Mouse (Mus musculus) lung, embryonic 14.5 days (tissue): ENCODE data around the gene Lipc. TPM values are rescaled to one million over a fixed set of nuclear protein-coding genes. Genes with fewer than 3 reads are reported as not detected.

Source experiments
- ATAC-seq: fragments of 200-750 bp; cut with Nextera tagmentation; 2 replicates; pipeline ENCODE4 v1.8.0; 2017; ENCODE audit warnings: mild to moderate bottlenecking, moderate TSS enrichment, moderate library complexity; ENCODE audit not compliant: insufficient read depth
- DNase-seq: peaks from one replicate; pipeline ENCODE4 v3.0.0-alpha.2; 2015
- H3K27ac ChIP-seq: fragments of 300-500 bp; sonication (generic); 2 replicates; pipeline ENCODE4 v1.5.1; 2014; ENCODE audit warnings: low read depth, mild to moderate bottlenecking, moderate library complexity
- H3K27me3 ChIP-seq: fragments of 300-500 bp; sonication (generic); 2 replicates; pipeline ENCODE4 v1.6.1; 2014; ENCODE audit warnings: low read length, control low read depth; ENCODE audit not compliant: insufficient read depth
- H3K36me3 ChIP-seq: fragments of 300-500 bp; sonication (generic); 2 replicates; pipeline ENCODE4 v1.6.1; 2014; ENCODE audit warnings: control low read depth; ENCODE audit not compliant: insufficient read depth
- H3K4me1 ChIP-seq: fragments of 300-500 bp; sonication (generic); 2 replicates; pipeline ENCODE4 v1.6.1; 2014; ENCODE audit warnings: antibody characterized with exemption, control low read depth; ENCODE audit not compliant: insufficient read depth
- H3K4me2 ChIP-seq: fragments of 300-500 bp; sonication (generic); 2 replicates; pipeline ENCODE4 v1.6.1; 2014; ENCODE audit warnings: mild to moderate bottlenecking
- H3K4me3 ChIP-seq: fragments of 300-500 bp; sonication (generic); 2 replicates; pipeline ENCODE4 v1.5.1; 2014; ENCODE audit warnings: low read depth, low read length
- H3K9ac ChIP-seq: fragments of 300-500 bp; sonication (generic); 2 replicates; pipeline ENCODE4 v1.6.1; 2014
- H3K9me3 ChIP-seq: fragments of 300-500 bp; sonication (generic); 2 replicates; pipeline ENCODE4 v1.6.1; 2016; ENCODE audit warnings: low read depth, low read length, control low read depth
- CTCF ChIP-seq: IDR thresholded peaks from 2 replicates; pipeline ENCODE4 v1.5.1; 2016; ENCODE audit warnings: antibody characterized with exemption, low read depth
- WGBS: fragments of 180-500 bp; shearing (Covaris S2); extraction: QIAGEN DNeasy Blood & Tissue Kit; methylation state at CpG from one replicate; pipeline ENCODE4 v1.1.7; 2014; 5-methylcytosine and 5-hydroxymethylcytosine counted together
- polyA plus RNA-seq: library from polyadenylated mRNA; unstranded; fragments of >200 nt; fragmentation: Nextera tagmentation; extraction: Ambion mirVana; gene quantifications from 2 replicates; pipeline ENCODE4 v1.2.1, GENCODE M21; 2014

Gene Lipc
- polyA plus RNA-seq, 1 experiment from 2014 or later = 0.11 TPM

DNA sequence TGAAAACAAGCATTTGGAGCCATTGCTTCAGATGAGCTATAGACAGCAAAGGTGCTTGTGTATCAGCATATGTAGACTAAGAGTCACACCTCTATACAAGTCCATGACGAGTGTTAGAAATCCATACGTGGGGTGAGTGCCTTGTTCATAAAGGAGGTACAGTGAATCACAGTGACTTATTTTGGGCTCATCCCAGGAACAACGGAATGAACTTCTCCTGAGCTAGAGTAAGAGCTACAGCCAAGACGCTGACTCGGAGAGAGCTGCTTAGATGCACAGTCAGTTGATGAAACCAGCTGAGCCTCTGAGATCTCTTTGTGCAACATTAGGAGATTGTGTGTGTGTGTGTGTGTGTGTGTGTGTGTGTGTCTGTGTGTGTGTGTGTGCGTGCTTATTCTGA is 13.9 kb downstream of the Lipc start:
- H3K9ac ChIP-seq = no peak overlapping the region
- no peak overlapping the region for H3K4me2 ChIP-seq
- no peak for ATAC-seq
- no peaks in the 10 kb centered on the region for H3K27me3 ChIP-seq
- no peaks in the 10 kb centered on the region for H3K9me3 ChIP-seq
- no peaks in the 10 kb centered on the region for H3K4me1 ChIP-seq
- no peak for DNase-seq
- H3K36me3 ChIP-seq = no peaks in the 10 kb centered on the region
- H3K27ac ChIP-seq = no peak overlapping the region
- WGBS = 82% methylated on average over 6 of the region's 6 CpGs
- H3K4me3 ChIP-seq = no peak overlapping the region
- no peak for TF ChIP-seq CTCF

DNA sequence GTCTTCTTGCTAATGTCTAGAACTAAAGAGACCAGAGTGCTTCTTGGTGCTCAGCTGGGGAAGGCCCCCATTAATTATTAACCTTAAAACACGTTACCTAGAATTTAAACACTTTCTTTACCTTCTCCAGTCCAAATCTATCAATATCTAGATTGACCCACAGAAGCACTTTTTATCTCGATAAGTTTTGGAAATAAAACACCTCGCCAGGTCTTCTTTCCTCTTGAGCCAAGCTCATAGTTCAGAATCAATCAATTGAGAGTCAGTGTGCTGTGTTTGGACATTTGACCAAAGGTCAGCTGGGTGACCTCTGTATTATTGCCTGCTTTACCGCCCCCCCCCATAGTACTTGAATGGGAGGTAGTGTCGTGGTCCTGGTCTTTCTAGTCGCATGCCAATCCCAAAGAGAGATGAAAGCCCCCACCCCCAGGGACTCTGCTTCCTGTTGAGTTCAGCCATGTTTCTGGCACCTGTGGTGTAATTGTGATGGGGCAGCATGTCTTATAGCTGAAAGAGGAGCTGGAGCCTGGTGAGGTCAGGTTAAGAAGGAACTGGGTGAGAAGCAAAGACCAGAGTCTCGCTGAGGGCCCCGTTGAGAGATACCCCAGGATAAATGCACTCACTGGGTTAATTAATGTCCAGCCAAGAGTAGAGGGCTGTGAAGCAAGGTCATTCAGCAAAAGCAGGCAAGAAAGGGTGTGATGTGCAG is 17.3 kb downstream of the Lipc start:
- no peak for TF ChIP-seq CTCF
- Histone ChIP-seq H3K27me3 (no peaks in the 10 kb centered on the region), H3K9ac (no peak overlapping the region), H3K27ac (no peak overlapping the region), H3K9me3 (no peaks in the 10 kb centered on the region), H3K36me3 (no peaks in the 10 kb centered on the region), H3K4me3 (no peak overlapping the region), H3K4me2 (no peak overlapping the region), H3K4me1 (no peaks in the 10 kb centered on the region)
- WGBS = 68% methylated on average over 8 of the region's 8 CpGs
- ATAC-seq = no peak
- DNase-seq = no peak

DNA sequence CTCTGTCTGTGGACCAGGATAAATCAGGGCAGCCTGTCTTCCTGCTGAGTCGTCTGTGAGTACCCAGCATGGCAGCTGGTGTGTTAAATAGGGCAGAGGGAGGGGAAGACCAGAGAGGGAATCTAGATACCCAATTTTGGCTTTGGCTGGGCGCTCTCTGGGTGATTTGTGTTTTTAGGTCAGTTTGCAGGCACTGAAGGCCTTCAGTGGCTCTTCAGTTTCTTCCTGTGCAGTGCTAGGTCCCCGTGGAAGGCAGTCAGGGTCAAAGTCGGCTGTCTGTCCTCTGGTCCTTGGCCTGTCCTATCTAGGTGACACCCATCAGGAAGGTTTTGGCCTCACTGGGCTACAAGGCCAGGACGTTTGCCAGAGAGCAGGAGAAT is 21.4 kb downstream of the Lipc start:
- TF ChIP-seq CTCF = no peak
- Histone ChIP-seq H3K9ac (no peak overlapping the region), H3K36me3 (no peaks in the 10 kb centered on the region), H3K4me2 (no peak overlapping the region), H3K4me3 (no peak overlapping the region), H3K9me3 (no peaks in the 10 kb centered on the region), H3K4me1 (no peaks in the 10 kb centered on the region), H3K27ac (no peak overlapping the region), H3K27me3 (no peaks in the 10 kb centered on the region)
- ATAC-seq (peak; percentile 22; the same call in 1 of the 2 replicates), DNase-seq (no peak)
- WGBS = 60% methylated on average over 5 of the region's 5 CpGs

DNA sequence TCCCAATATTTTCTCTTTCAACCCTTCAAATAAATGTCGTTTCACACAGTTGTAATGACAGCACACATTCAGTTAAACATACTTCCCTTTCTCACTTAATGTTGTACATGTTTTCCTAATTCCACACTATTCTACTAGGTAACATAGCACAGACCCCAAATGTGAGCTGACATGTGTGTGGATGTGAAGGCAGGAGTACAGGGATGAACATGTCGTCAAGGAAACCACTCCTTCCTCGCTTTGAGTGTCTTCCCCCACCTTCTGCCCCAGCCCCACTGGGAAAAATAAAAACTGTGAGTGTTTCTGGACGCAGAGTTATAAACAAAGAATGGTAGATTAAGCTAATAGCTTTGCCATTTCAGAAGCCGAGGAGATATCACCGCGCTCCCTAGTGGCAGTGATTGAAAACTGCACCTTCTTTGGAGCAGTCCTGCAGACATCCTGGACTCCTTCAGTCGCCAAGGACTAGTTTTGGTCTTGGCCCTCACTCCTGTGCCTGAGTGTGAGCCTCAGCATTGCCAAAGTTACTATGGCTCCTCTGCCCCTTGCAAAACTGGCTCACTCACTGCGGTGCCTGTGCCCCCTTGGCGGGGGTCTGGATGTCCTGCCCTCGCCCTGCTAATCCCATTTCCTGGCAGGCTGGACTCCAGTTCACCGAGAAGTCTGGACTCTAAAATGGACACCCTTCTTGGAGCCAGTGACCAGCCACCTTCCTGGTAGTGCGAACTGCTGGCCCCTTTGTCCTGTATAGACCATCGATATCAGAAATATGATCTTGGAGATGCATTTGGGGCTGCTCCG is 22.0 kb downstream of the Lipc start:
- no peak overlapping the region for H3K9ac ChIP-seq
- peak; percentile 49; the same call in 1 of the 2 replicates for ATAC-seq
- H3K9me3 ChIP-seq = no peaks in the 10 kb centered on the region
- H3K27me3 ChIP-seq = no peaks in the 10 kb centered on the region
- no peak overlapping the region for H3K4me3 ChIP-seq
- H3K4me2 ChIP-seq = no peak overlapping the region
- H3K27ac ChIP-seq = no peak overlapping the region
- peak; percentile 81 for TF ChIP-seq CTCF
- WGBS = 48% methylated on average over 15 of the region's 15 CpGs
- no peaks in the 10 kb centered on the region for H3K4me1 ChIP-seq
- peak; percentile 85 for DNase-seq
- no peaks in the 10 kb centered on the region for H3K36me3 ChIP-seq

DNA sequence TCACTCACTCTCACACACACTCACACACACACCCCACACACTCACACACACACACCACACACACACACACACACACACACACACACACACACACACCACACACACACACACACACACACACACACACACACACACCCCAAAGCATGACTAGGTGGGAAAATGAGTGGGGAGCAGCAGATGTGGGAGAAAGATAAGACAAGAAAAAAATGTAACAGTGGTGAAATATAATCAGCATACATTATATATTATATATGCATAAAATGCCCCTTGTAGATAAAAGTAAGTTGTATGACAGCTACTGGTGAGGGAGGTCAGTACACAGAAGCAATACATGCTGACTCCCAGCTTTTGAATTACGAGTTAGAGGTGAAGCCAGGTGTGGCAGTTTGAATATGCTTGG is 23.6 kb downstream of the Lipc start:
- DNase-seq = no peak
- WGBS = 65% methylated on average over 1 of the region's 1 CpGs
- Histone ChIP-seq H3K27ac (no peak overlapping the region), H3K9ac (no peak overlapping the region), H3K4me2 (no peak overlapping the region), H3K4me1 (no peaks in the 10 kb centered on the region), H3K9me3 (no peaks in the 10 kb centered on the region), H3K4me3 (no peak overlapping the region), H3K36me3 (no peaks in the 10 kb centered on the region), H3K27me3 (no peaks in the 10 kb centered on the region)
- ATAC-seq = no peak
- no peak for TF ChIP-seq CTCF

DNA sequence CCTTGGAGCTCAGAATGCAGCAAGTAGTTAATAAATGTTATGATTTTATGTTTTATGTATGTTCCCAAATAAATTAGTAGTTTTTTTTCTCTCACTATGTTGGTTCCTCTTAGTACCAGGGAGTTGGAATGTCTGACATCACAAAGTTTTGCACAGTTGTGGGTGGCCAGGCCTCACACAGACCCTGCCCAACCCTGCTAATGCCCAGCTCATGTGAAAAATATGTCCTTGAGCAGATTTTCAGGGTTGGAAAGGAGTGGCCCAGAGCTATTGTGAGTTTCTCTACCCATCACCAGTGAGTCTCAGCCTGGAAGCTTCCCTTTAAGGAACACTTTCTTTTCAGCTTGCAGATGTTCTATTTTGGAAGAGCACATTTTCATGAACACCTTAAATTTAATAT is 24.3 kb downstream of the Lipc start:
- Histone ChIP-seq H3K4me2 (no peak overlapping the region), H3K9ac (no peak overlapping the region), H3K4me1 (no peaks in the 10 kb centered on the region), H3K27me3 (no peaks in the 10 kb centered on the region), H3K27ac (no peak overlapping the region), H3K4me3 (no peak overlapping the region), H3K9me3 (no peaks in the 10 kb centered on the region), H3K36me3 (no peaks in the 10 kb centered on the region)
- ATAC-seq (no peak), DNase-seq (no peak)
- TF ChIP-seq CTCF = no peak

DNA sequence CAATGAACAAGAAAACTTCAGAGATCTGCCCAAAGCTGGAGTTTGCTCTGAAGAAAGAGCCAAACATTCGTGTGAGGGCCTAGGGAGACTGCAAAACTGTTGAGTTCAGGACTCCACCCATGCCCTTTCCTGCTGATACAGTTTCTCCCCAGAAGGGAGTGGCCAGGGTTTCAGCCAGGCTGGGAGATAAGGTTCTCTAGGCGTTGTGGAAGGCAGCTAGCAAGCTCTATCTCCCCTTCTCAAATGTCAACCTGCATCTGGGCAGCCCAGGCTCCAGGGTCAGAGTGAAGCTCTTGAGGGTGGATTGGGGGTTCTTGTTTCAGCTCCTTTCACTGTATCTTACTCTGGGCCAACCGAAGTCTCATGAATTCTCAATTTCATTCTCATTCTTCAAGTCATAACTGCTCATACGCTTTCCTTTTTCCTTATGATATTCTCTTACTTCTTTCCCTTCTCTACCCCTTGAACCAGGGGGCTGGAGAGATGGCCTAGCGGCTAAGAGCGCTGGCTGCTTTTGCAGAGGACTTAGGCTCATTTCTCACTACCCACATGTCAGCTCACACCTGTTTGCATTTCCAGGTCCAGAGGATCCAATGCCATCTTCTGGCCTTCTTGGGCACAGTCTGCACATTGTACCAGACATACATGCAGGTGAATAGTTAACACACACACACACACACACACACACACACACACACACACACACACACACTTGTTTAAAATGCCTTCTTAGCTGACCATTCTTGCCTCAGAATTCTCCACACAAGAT is 25.0 kb downstream of the Lipc start:
- H3K4me2 ChIP-seq = no peak overlapping the region
- no peak for TF ChIP-seq CTCF
- no peak overlapping the region for H3K4me3 ChIP-seq
- no peaks in the 10 kb centered on the region for H3K9me3 ChIP-seq
- ATAC-seq = no peak
- H3K27me3 ChIP-seq = no peaks in the 10 kb centered on the region
- H3K4me1 ChIP-seq = peaks cover 6% of the 10 kb centered on the region
- peak overlapping the region; percentile 37; the same call in 1 of the 2 replicates for H3K27ac ChIP-seq
- no peaks in the 10 kb centered on the region for H3K36me3 ChIP-seq
- 50% methylated on average over 6 of the region's 6 CpGs for WGBS
- H3K9ac ChIP-seq = no peak overlapping the region
- DNase-seq = no peak
